Mouse (Mus musculus): Measurements from ENCODE around the gene Lmtk3. TPM values are rescaled to one million over a fixed set of nuclear protein-coding genes. Genes with fewer than 3 reads are reported as not detected.
A peak's percentile ranks its signal among the peaks of the same experiment; 100 is the strongest.

The Lmtk3 gene
- polyA plus RNA-seq, 1 experiment from 2014 or later, result 0.27 TPM

GRCm38 (mm10) chr7:45755703-45756102, 27.8 kb upstream of the Lmtk3 start:
- H3K9me3 ChIP-seq (ENCODE audit: control insufficient read depth, low read length), result no peaks in the 10 kb centered on the region
- no peaks in the 10 kb centered on the region for H3K4me1 ChIP-seq (replicated peaks; ENCODE audit: control insufficient read depth, insufficient read depth)
- no peak overlapping the region for H3K27ac ChIP-seq (replicated peaks)
- H3K4me3 ChIP-seq (ENCODE audit: low read depth, low read length), result no peak overlapping the region
- TF ChIP-seq CTCF (IDR thresholded peaks at IDR 0.05; ENCODE audit: low read depth), result no peak
- TF ChIP-seq EP300 (optimal IDR thresholded peaks at IDR 0.05), result no peak
- H3K9ac ChIP-seq (ENCODE audit: low read length), result no peak overlapping the region
- 56% methylated on average over 6 of the region's 6 CpGs for WGBS
- H3K36me3 ChIP-seq (ENCODE audit: control insufficient read depth, insufficient read depth, low read length), result no peaks in the 10 kb centered on the region
- no peak overlapping the region for H3K4me2 ChIP-seq (replicated peaks; ENCODE audit: low read depth)
- ATAC-seq (ENCODE audit: low FRiP score, low TSS enrichment), result no peak
- no peaks in the 10 kb centered on the region for H3K27me3 ChIP-seq (ENCODE audit: control insufficient read depth, insufficient read depth, low read length)
- DNase-seq (ENCODE audit: low spot score), result no peak

- peak; percentile 61 for TF ChIP-seq CTCF (IDR thresholded peaks at IDR 0.05; ENCODE audit: low read depth)
- TF ChIP-seq EP300 (optimal IDR thresholded peaks at IDR 0.05), result no peak
- Histone ChIP-seq H3K9ac (ENCODE audit: low read length) (no peak overlapping the region; the same call in 1 of the 2 replicates), H3K36me3 (ENCODE audit: control insufficient read depth, insufficient read depth, low read length) (no peaks in the 10 kb centered on the region), H3K27me3 (ENCODE audit: control insufficient read depth, insufficient read depth, low read length) (no peaks in the 10 kb centered on the region), H3K9me3 (ENCODE audit: control insufficient read depth, low read length) (no peaks in the 10 kb centered on the region), H3K4me3 (ENCODE audit: low read depth, low read length) (peak overlapping the region; percentile 20; the same call in 1 of the 2 replicates), H3K4me1 (replicated peaks; ENCODE audit: control insufficient read depth, insufficient read depth) (no peaks in the 10 kb centered on the region), H3K27ac (replicated peaks) (peak overlapping the region; percentile 61), H3K4me2 (replicated peaks; ENCODE audit: low read depth) (peak overlapping the region; percentile 45)
- 8% methylated on average over 22 of the region's 27 CpGs for WGBS
- ATAC-seq (ENCODE audit: low FRiP score, low TSS enrichment) (peak; percentile 94), DNase-seq (ENCODE audit: low spot score) (peak; percentile 91)
Measured at GRCm38 (mm10) chr7:45759400-45759799, 24.1 kb upstream of the Lmtk3 start.

- H3K4me1 ChIP-seq (replicated peaks; ENCODE audit: control insufficient read depth, insufficient read depth), result no peaks in the 10 kb centered on the region
- H3K9ac ChIP-seq (ENCODE audit: low read length), result no peak overlapping the region
- H3K27me3 ChIP-seq (ENCODE audit: control insufficient read depth, insufficient read depth, low read length), result no peaks in the 10 kb centered on the region
- no peak overlapping the region for H3K4me3 ChIP-seq (ENCODE audit: low read depth, low read length)
- H3K9me3 ChIP-seq (ENCODE audit: control insufficient read depth, low read length), result no peaks in the 10 kb centered on the region
- no peak overlapping the region for H3K4me2 ChIP-seq (replicated peaks; ENCODE audit: low read depth)
- TF ChIP-seq CTCF (IDR thresholded peaks at IDR 0.05; ENCODE audit: low read depth), result no peak
- TF ChIP-seq EP300 (optimal IDR thresholded peaks at IDR 0.05), result no peak
- no peaks in the 10 kb centered on the region for H3K36me3 ChIP-seq (ENCODE audit: control insufficient read depth, insufficient read depth, low read length)
- DNase-seq (ENCODE audit: low spot score) (no peak), ATAC-seq (ENCODE audit: low FRiP score, low TSS enrichment) (no peak)
- 47% methylated on average over 5 of the region's 5 CpGs for WGBS
- H3K27ac ChIP-seq (replicated peaks), result peak overlapping the region; percentile 61
Measured at GRCm38 (mm10) chr7:45760151-45760550, 23.4 kb upstream of the Lmtk3 start.

- no peaks in the 10 kb centered on the region for H3K9me3 ChIP-seq (ENCODE audit: control insufficient read depth, low read length)
- WGBS, result 40% methylated on average over 8 of the region's 8 CpGs
- DNase-seq (ENCODE audit: low spot score) (no peak), ATAC-seq (ENCODE audit: low FRiP score, low TSS enrichment) (peak; percentile 45; the same call in 1 of the 2 replicates)
- H3K27ac ChIP-seq (replicated peaks), result no peak overlapping the region
- no peaks in the 10 kb centered on the region for H3K4me1 ChIP-seq (replicated peaks; ENCODE audit: control insufficient read depth, insufficient read depth)
- TF ChIP-seq EP300 (optimal IDR thresholded peaks at IDR 0.05) (no peak), CTCF (IDR thresholded peaks at IDR 0.05; ENCODE audit: low read depth) (no peak)
- H3K36me3 ChIP-seq (ENCODE audit: control insufficient read depth, insufficient read depth, low read length), result no peaks in the 10 kb centered on the region
- H3K4me2 ChIP-seq (replicated peaks; ENCODE audit: low read depth), result no peak overlapping the region
- H3K4me3 ChIP-seq (ENCODE audit: low read depth, low read length), result no peak overlapping the region
- no peaks in the 10 kb centered on the region for H3K27me3 ChIP-seq (ENCODE audit: control insufficient read depth, insufficient read depth, low read length)
- H3K9ac ChIP-seq (ENCODE audit: low read length), result no peak overlapping the region
Measured at GRCm38 (mm10) chr7:45765995-45766394, 17.5 kb upstream of the Lmtk3 start.

- H3K4me3 ChIP-seq (ENCODE audit: low read depth, low read length), result no peak overlapping the region
- no peak for TF ChIP-seq EP300 (optimal IDR thresholded peaks at IDR 0.05)
- TF ChIP-seq CTCF (IDR thresholded peaks at IDR 0.05; ENCODE audit: low read depth), result no peak
- no peaks in the 10 kb centered on the region for H3K4me1 ChIP-seq (replicated peaks; ENCODE audit: control insufficient read depth, insufficient read depth)
- no peak overlapping the region for H3K4me2 ChIP-seq (replicated peaks; ENCODE audit: low read depth)
- no peaks in the 10 kb centered on the region for H3K36me3 ChIP-seq (ENCODE audit: control insufficient read depth, insufficient read depth, low read length)
- no peak overlapping the region for H3K9ac ChIP-seq (ENCODE audit: low read length)
- no peak overlapping the region for H3K27ac ChIP-seq (replicated peaks)
- no peaks in the 10 kb centered on the region for H3K27me3 ChIP-seq (ENCODE audit: control insufficient read depth, insufficient read depth, low read length)
- ATAC-seq (ENCODE audit: low FRiP score, low TSS enrichment) (no peak), DNase-seq (ENCODE audit: low spot score) (no peak)
- 41% methylated on average over 6 of the region's 8 CpGs for WGBS
- no peaks in the 10 kb centered on the region for H3K9me3 ChIP-seq (ENCODE audit: control insufficient read depth, low read length)
Measured at GRCm38 (mm10) chr7:45766764-45767163, 16.8 kb upstream of the Lmtk3 start.

GRCm38 (mm10) chr7:45767500-45767899, 16.0 kb upstream of the Lmtk3 start:
- DNase-seq (ENCODE audit: low spot score), result no peak
- H3K4me3 ChIP-seq (ENCODE audit: low read depth, low read length), result no peak overlapping the region
- H3K27me3 ChIP-seq (ENCODE audit: control insufficient read depth, insufficient read depth, low read length), result no peaks in the 10 kb centered on the region
- TF ChIP-seq CTCF (IDR thresholded peaks at IDR 0.05; ENCODE audit: low read depth), result peak; percentile 29; the same call in 1 of the 2 replicates
- no peak for TF ChIP-seq EP300 (optimal IDR thresholded peaks at IDR 0.05)
- no peak for ATAC-seq (ENCODE audit: low FRiP score, low TSS enrichment)
- no peaks in the 10 kb centered on the region for H3K9me3 ChIP-seq (ENCODE audit: control insufficient read depth, low read length)
- H3K9ac ChIP-seq (ENCODE audit: low read length), result no peak overlapping the region
- no peak overlapping the region for H3K27ac ChIP-seq (replicated peaks)
- no peaks in the 10 kb centered on the region for H3K4me1 ChIP-seq (replicated peaks; ENCODE audit: control insufficient read depth, insufficient read depth)
- no peaks in the 10 kb centered on the region for H3K36me3 ChIP-seq (ENCODE audit: control insufficient read depth, insufficient read depth, low read length)
- H3K4me2 ChIP-seq (replicated peaks; ENCODE audit: low read depth), result no peak overlapping the region
- WGBS, result 89% methylated on average over 6 of the region's 6 CpGs

All from stomach, postnatal 0 days (tissue).